Mouse (Mus musculus): ENCODE measurements at regions not wholly inside any gene's neighbourhood (a gene's known extent, or its start where the extent isn't known, plus 50 kb on each side); places are given as distances from the start of the nearest gene placed in this dataset.
A peak's percentile ranks its signal among the peaks of the same experiment; 100 is the strongest.

GRCm38 (mm10) chr6:108910330-108910729 lies 81.9 kb downstream of the Edem1 start:
- no peak for DNase-seq

- DNase-seq, result peak; percentile 2
Observed at GRCm38 (mm10) chr6:108912539-108912938, 84.1 kb downstream of the Edem1 start.

GRCm38 (mm10) chr6:108919372-108919913 lies 91.0 kb downstream of the Edem1 start:
- peak; percentile 15 for DNase-seq

- no peak for DNase-seq
Observed at GRCm38 (mm10) chr6:108921181-108921580, 92.7 kb downstream of the Edem1 start.

- DNase-seq, result no peak
Observed at GRCm38 (mm10) chr6:108922564-108922963, 94.1 kb downstream of the Edem1 start.

- DNase-seq, result no peak
Observed at GRCm38 (mm10) chr6:108928981-108929380, 100.5 kb downstream of the Edem1 start.

- DNase-seq, result no peak
Observed at GRCm38 (mm10) chr6:108938646-108939045, 110.2 kb downstream of the Edem1 start.

- DNase-seq, result no peak
Observed at GRCm38 (mm10) chr6:108942288-108942687, 113.8 kb downstream of the Edem1 start.

GRCm38 (mm10) chr6:108952389-108952788 lies 123.9 kb downstream of the Edem1 start:
- no peak for DNase-seq

GRCm38 (mm10) chr6:108962810-108963209 lies 134.4 kb downstream of the Edem1 start:
- no peak for DNase-seq

- peak; percentile 63 for DNase-seq
Observed at GRCm38 (mm10) chr6:108963295-108963694, 134.9 kb downstream of the Edem1 start.

- DNase-seq, result no peak
Observed at GRCm38 (mm10) chr6:108969477-108970176, 141.2 kb downstream of the Edem1 start.

GRCm38 (mm10) chr6:108971415-108972089 lies 143.1 kb downstream of the Edem1 start:
- no peak for DNase-seq

GRCm38 (mm10) chr6:108973701-108974100 lies 145.3 kb downstream of the Edem1 start:
- DNase-seq, result no peak

- no peak for DNase-seq
Observed at GRCm38 (mm10) chr6:108989506-108989905, 161.1 kb downstream of the Edem1 start.

- DNase-seq, result no peak
Observed at GRCm38 (mm10) chr6:108993743-108994142, 165.3 kb downstream of the Edem1 start.

GRCm38 (mm10) chr6:109004443-109004842 lies 176.0 kb downstream of the Edem1 start:
- DNase-seq, result peak; percentile 11

GRCm38 (mm10) chr6:109009364-109009763 lies 180.9 kb downstream of the Edem1 start:
- no peak for DNase-seq

- peak; percentile 13 for DNase-seq
Observed at GRCm38 (mm10) chr6:109009793-109010192, 181.4 kb downstream of the Edem1 start.

GRCm38 (mm10) chr6:109019731-109020130 lies 191.3 kb downstream of the Edem1 start:
- DNase-seq, result no peak
